Mouse (Mus musculus) hindbrain, embryonic 10.5 days (tissue): ENCODE data around the gene Srm. TPM values are rescaled to one million over a fixed set of nuclear protein-coding genes. Genes with fewer than 3 reads are reported as not detected.

Source experiments
- DNase-seq: peaks from one replicate; pipeline ENCODE4 v3.0.0-alpha.2; 2017; ENCODE audit warnings: low spot score
- H3K27ac ChIP-seq: fragments of 300-500 bp; sonication (generic); 2 replicates; pipeline ENCODE4 v1.5.1; 2016; ENCODE audit warnings: mild to moderate bottlenecking, moderate library complexity
- H3K27me3 ChIP-seq: fragments of 300-500 bp; sonication (generic); 2 replicates; pipeline ENCODE4 v1.6.1; 2016; ENCODE audit warnings: mild to moderate bottlenecking; ENCODE audit not compliant: poor library complexity, insufficient read depth, severe bottlenecking
- H3K36me3 ChIP-seq: fragments of 300-500 bp; sonication (generic); 2 replicates; pipeline ENCODE4 v1.6.1; 2016; ENCODE audit warnings: mild to moderate bottlenecking, moderate library complexity
- H3K4me1 ChIP-seq: fragments of 300-500 bp; sonication (generic); replicated peaks from 2 replicates; pipeline ENCODE4 v1.6.1; 2016; ENCODE audit warnings: mild to moderate bottlenecking
- H3K4me3 ChIP-seq: fragments of 300-500 bp; sonication (generic); 2 replicates; pipeline ENCODE4 v1.5.1; 2016; ENCODE audit warnings: mild to moderate bottlenecking, moderate library complexity
- H3K9me3 ChIP-seq: fragments of 300-500 bp; sonication (generic); 2 replicates; pipeline ENCODE4 v1.6.1; 2016; ENCODE audit warnings: mild to moderate bottlenecking, moderate library complexity
- WGBS: fragments of 180-500 bp; shearing (Covaris S2); methylation state at CpG from one replicate; pipeline ENCODE4 v1.1.7; 2016; 5-methylcytosine and 5-hydroxymethylcytosine counted together
- polyA plus RNA-seq: library from polyadenylated mRNA; unstranded; fragments of >200 nt; fragmentation: Nextera tagmentation; extraction: Ambion mirVana; gene quantifications from 2 replicates; pipeline ENCODE4 v1.2.1, GENCODE M21; 2016

The Srm gene
- polyA plus RNA-seq, 1 experiment from 2014 or later: 190 TPM

DNA sequence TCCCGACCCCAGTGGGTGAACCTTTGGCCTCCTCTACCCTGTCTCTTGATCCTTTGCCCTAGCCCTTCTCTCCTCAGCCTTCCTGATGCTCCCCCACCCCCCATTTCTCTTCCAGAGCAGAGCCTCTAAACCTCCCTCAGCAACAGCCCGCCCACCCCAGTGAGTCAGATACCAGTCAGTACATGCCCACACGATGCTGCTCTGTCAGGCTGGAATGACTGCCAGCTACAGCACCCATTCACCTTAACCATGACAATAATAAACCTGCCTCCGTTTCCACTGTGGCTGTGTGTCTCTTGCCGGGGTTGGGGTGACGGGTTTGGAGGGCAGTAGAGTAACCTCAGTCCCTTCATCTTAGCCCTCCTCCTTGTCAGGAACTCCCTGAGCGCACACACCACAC, 12.8 kb downstream of the Srm start:
- Histone ChIP-seq H3K9me3 (no peaks in the 10 kb centered on the region), H3K27ac (no peak overlapping the region), H3K4me3 (no peak overlapping the region), H3K36me3 (peaks cover 19% of the 10 kb centered on the region), H3K27me3 (no peaks in the 10 kb centered on the region), H3K4me1 (0 out of 2 replicates have a peak, but pooled peaks cover 5% of the 10 kb centered on the region)
- DNase-seq: no peak
- WGBS: 81% methylated on average over 7 of the region's 7 CpGs

DNA sequence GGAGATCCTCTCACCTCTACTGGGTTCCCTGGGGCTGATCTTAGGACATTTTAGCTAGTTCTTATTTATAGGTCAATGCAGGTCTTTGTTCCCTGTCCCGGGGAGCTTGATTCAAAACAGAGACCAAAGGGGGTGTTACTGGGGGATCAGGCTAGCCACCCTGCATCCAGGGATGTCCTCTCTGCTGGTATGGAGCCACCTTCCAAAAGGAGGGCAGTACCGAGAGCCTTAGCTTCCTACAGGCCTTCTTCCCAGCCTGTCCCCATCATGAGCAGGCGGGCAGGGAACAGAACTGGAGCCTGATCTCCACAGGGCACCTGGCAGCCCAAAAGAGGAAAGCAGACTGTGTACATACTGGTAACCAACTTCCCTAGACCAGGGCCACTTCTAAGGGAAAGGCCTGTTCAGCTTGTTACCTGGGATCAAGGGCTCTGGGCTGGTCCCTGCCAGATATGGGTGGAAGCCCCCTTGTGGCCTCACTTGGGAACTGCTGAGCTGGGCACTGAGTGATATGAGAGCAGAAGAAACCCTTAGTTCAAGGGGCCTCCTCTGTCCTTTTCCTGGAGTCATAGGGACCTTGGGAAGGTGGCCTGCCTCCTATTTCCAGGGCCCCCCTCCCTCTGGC, 13.3 kb downstream of the Srm start:
- Histone ChIP-seq H3K9me3 (no peaks in the 10 kb centered on the region), H3K36me3 (peaks cover 19% of the 10 kb centered on the region), H3K27ac (no peak overlapping the region), H3K4me3 (no peak overlapping the region), H3K4me1 (0 out of 2 replicates have a peak, but pooled peaks cover 5% of the 10 kb centered on the region), H3K27me3 (no peaks in the 10 kb centered on the region)
- DNase-seq: peak; percentile 70
- 95% methylated on average over 3 of the region's 3 CpGs for WGBS

DNA sequence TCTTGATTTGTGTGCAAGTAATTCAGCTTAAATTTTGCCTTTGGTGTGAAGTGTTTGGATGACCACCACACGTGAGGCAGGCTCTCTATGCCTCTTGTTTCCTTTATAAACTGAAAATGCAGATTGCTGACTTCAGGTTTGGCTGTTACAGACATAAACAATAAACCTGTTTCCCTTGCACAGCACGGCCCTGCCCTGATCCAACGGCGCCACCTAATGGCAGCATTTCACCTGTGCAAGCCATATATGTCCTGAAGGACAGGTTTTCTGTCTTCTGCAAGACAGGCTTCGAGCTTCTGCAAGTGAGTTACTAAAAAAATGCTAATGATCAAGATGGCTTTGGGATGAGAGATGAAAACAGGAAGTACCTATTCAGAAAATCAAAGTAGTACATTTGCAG, 16.5 kb downstream of the Srm start:
- no peaks in the 10 kb centered on the region for H3K27me3 ChIP-seq
- peak; percentile 48 for DNase-seq
- peaks cover 46% of the 10 kb centered on the region for H3K36me3 ChIP-seq
- no peak overlapping the region for H3K27ac ChIP-seq
- WGBS: 29% methylated on average over 5 of the region's 5 CpGs
- no peak overlapping the region for H3K4me3 ChIP-seq
- no peaks in the 10 kb centered on the region for H3K9me3 ChIP-seq
- H3K4me1 ChIP-seq: 0 out of 2 replicates have a peak, but pooled peaks cover 5% of the 10 kb centered on the region

DNA sequence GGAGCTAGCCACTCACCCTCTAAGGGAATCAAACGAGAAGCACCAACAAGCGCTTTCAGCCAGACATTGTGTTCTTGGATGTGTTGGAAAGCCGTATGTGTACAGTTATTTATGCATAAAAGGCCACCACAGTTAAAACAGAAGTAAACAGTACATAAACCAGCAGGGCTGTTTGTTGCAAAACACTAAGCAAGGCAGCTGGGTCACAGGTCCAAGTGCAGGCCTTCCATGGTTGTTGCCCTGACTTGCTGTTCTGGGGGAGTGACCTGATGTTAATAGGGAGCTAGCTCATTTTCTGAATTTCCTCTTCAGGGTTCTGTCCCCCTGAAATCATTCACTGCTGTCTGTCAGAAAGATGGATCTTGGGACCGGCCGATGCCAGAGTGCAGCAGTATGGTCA, 18.5 kb downstream of the Srm start:
- 88% methylated on average over 5 of the region's 5 CpGs for WGBS
- H3K36me3 ChIP-seq: peaks cover 66% of the 10 kb centered on the region
- no peak for DNase-seq
- no peak overlapping the region for H3K4me3 ChIP-seq
- no peak overlapping the region for H3K27ac ChIP-seq
- H3K9me3 ChIP-seq: no peaks in the 10 kb centered on the region
- H3K4me1 ChIP-seq: no peaks in the 10 kb centered on the region
- H3K27me3 ChIP-seq: no peaks in the 10 kb centered on the region

DNA sequence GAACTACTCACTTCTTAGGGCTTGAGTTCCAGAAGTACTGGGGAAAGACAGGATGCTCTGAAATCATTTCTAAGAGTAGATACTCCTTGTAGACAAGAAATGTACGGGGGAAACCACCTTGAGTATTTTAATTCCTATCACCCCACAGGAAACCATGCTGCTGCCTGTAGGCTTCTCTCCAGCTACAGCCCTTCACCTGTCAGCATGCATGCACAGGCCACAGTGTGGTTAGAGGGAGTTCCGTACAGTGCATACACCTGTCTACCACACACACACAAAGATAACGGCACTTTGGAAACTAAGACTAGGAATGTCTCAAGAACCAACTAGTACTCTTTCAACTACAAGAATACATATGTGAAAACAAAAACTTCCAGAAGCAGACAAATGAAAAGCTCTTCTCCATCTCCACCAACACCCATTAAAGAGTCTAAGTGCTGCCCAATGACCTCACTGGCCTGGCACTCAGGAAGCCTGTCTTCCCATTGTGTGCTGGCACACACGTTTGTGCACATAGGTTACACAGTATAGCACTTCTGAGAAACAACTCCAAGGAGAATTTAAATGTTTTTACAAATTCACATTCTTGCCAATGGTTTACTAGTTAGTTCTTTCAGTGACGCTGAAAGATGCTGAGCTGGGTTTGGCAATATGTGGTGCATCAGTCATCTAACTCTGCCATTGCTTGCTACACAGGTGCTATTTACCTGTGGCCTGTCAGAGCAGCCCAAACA, 19.5 kb downstream of the Srm start:
- Histone ChIP-seq H3K9me3 (no peaks in the 10 kb centered on the region), H3K4me3 (no peak overlapping the region), H3K4me1 (no peaks in the 10 kb centered on the region), H3K36me3 (peaks cover 76% of the 10 kb centered on the region), H3K27me3 (no peaks in the 10 kb centered on the region), H3K27ac (no peak overlapping the region)
- 78% methylated on average over 5 of the region's 5 CpGs for WGBS
- DNase-seq: no peak

DNA sequence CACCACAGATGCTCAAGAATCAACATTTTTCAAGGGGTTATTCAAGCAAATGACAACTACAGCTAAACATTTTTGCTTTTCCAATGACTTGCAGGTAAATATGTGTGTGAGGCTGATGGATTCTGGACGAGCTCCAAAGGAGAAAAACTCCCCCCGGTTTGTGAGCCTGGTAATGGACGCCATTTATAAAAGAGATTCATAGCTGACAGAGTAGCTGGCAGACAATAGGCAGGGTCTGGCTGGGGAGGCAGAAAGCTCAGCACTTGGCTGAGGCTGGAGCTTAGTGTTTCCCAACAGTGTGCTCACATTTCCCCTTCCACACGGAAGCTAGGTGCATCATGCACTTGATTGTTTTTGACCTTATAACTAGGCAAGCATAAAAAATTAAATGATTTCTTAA, 21.3 kb downstream of the Srm start:
- H3K9me3 ChIP-seq: no peaks in the 10 kb centered on the region
- DNase-seq: no peak
- 80% methylated on average over 4 of the region's 4 CpGs for WGBS
- no peak overlapping the region for H3K27ac ChIP-seq
- no peak overlapping the region for H3K4me3 ChIP-seq
- H3K36me3 ChIP-seq: peaks cover 87% of the 10 kb centered on the region
- no peaks in the 10 kb centered on the region for H3K27me3 ChIP-seq
- H3K4me1 ChIP-seq: no peaks in the 10 kb centered on the region

DNA sequence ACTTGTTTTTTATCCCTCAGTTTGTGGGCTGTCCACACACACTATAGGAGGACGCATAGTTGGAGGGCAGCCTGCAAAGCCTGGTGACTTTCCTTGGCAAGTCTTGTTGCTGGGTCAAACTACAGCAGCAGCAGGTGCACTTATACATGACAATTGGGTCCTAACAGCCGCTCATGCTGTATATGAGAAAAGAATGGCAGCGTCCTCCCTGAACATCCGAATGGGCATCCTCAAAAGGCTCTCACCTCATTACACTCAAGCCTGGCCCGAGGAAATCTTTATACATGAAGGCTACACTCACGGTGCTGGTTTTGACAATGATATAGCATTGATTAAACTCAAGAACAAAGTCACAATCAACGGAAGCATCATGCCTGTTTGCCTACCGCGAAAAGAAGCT, 22.4 kb downstream of the Srm start:
- no peaks in the 10 kb centered on the region for H3K27me3 ChIP-seq
- WGBS: 80% methylated on average over 9 of the region's 9 CpGs
- no peak for DNase-seq
- no peaks in the 10 kb centered on the region for H3K4me1 ChIP-seq
- no peak overlapping the region for H3K27ac ChIP-seq
- no peaks in the 10 kb centered on the region for H3K9me3 ChIP-seq
- H3K36me3 ChIP-seq: peaks cover 96% of the 10 kb centered on the region
- H3K4me3 ChIP-seq: no peak overlapping the region

DNA sequence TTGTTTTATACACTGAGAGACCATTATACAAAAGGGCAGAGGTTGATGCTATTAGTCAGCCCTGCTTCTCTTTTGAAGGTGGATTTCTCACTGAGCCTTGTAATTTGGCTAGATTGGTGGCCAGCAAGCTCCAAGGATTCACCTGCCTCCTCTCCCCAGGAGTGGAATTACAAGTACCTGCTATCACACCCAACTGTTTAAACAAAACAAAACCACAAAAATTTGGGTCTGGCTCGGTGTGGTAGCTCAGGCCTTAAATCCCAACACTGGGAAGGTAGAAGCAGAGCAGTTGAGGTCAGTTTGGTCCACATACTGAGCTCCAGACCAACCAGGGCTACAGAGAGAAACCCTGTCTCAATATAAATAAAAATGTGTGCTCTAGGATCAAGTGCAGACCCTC, 28.5 kb downstream of the Srm start:
- WGBS: 90% methylated on average over 1 of the region's 1 CpGs
- Histone ChIP-seq H3K4me1 (peaks cover 13% of the 10 kb centered on the region), H3K27me3 (no peaks in the 10 kb centered on the region), H3K9me3 (no peaks in the 10 kb centered on the region), H3K36me3 (peaks cover 100% of the 10 kb centered on the region), H3K4me3 (no peak overlapping the region), H3K27ac (no peak overlapping the region)
- DNase-seq: no peak

DNA sequence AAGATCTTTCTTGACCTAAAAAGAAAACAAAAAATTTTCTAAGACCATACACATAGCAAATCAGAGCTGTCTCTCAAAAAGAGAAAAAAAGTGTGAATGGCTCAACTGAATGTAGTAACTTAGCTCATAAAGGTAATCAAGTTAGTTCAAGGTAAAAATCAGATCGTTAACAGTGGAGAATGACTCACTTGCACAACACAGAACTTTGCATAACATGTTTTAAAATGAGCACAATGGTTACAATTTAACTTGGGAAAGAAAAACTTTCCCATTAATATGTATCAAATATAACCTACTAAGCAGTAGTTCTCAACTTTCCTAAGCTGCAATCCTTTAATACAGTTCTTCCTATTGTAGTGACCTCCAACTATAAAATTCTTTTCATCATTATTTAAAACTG, 29.4 kb downstream of the Srm start:
- H3K4me3 ChIP-seq: no peak overlapping the region
- no peak overlapping the region for H3K27ac ChIP-seq
- H3K36me3 ChIP-seq: peaks cover 96% of the 10 kb centered on the region
- no peaks in the 10 kb centered on the region for H3K27me3 ChIP-seq
- H3K9me3 ChIP-seq: no peaks in the 10 kb centered on the region
- no peak for DNase-seq
- 97% methylated on average over 1 of the region's 1 CpGs for WGBS
- H3K4me1 ChIP-seq: peaks cover 18% of the 10 kb centered on the region

DNA sequence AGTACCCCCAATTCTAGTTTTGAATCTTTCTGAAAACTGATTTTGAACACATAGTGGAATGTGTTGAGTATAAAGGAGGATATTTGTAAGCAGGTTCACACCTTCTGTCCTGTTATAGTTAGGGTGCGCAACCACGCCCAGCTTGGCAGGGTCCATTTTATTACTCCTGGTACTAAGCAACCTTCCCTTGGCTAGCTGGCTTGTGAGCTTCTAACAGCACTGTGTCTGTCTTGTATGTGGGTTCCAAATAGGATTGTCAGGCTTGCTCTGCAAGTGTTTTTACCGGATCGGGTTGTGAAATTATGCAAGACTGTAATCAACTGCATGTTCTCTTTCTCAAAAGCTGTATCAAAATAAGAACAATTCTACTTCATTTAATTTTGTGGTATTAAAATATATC, 31.2 kb downstream of the Srm start:
- H3K9me3 ChIP-seq: no peaks in the 10 kb centered on the region
- no peak overlapping the region for H3K27ac ChIP-seq
- no peak overlapping the region for H3K4me3 ChIP-seq
- H3K27me3 ChIP-seq: no peaks in the 10 kb centered on the region
- peaks cover 78% of the 10 kb centered on the region for H3K36me3 ChIP-seq
- 93% methylated on average over 4 of the region's 4 CpGs for WGBS
- peaks cover 28% of the 10 kb centered on the region for H3K4me1 ChIP-seq
- no peak for DNase-seq

DNA sequence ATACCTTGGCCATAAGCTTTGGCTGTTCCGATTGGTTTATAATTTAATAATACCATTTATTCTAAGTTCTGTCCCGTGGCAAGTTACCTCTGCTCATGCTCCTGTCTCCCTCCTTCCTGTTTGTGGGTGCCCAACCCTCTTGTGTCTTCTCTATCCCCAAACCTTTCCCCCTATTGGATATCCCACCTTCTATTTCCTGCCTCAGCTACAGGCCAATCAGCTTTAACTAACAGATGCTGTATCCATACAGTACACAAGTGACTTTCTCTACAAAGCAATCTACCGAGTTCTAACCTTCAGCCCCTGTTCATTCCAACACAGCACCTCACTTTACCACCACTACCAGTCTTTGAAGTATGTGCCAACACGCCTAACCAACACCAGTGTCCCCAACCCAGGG, 32.3 kb downstream of the Srm start:
- H3K27me3 ChIP-seq: no peaks in the 10 kb centered on the region
- H3K36me3 ChIP-seq: peaks cover 67% of the 10 kb centered on the region
- peak overlapping the region; percentile 24 for H3K4me3 ChIP-seq
- H3K9me3 ChIP-seq: no peaks in the 10 kb centered on the region
- 90% methylated on average over 4 of the region's 4 CpGs for WGBS
- no peak overlapping the region for H3K27ac ChIP-seq
- H3K4me1 ChIP-seq: peaks cover 28% of the 10 kb centered on the region
- DNase-seq: no peak

DNA sequence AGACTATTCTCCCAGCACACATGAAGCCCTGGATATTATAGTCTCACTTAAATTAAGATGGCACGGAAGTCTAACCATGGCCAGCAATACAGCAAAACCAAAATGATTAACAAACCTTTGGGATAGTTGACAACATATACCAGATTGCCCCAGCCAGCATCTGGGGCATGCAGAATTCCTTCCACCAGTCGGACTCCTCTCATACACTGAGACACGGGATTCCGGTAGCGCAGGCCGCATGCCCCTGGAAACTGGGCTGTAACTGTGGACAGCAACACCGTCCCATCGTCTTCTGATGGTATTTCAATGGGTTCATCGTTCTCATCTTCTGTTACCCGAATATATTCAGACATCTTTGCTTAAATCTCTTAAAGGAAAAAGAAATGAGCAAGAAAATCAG, 33.7 kb downstream of the Srm start:
- Histone ChIP-seq H3K27ac (no peak overlapping the region), H3K4me3 (peak overlapping the region; percentile 100), H3K36me3 (peaks cover 53% of the 10 kb centered on the region), H3K9me3 (no peaks in the 10 kb centered on the region), H3K27me3 (no peaks in the 10 kb centered on the region), H3K4me1 (peaks cover 28% of the 10 kb centered on the region)
- WGBS: 87% methylated on average over 10 of the region's 10 CpGs
- DNase-seq: no peak

DNA sequence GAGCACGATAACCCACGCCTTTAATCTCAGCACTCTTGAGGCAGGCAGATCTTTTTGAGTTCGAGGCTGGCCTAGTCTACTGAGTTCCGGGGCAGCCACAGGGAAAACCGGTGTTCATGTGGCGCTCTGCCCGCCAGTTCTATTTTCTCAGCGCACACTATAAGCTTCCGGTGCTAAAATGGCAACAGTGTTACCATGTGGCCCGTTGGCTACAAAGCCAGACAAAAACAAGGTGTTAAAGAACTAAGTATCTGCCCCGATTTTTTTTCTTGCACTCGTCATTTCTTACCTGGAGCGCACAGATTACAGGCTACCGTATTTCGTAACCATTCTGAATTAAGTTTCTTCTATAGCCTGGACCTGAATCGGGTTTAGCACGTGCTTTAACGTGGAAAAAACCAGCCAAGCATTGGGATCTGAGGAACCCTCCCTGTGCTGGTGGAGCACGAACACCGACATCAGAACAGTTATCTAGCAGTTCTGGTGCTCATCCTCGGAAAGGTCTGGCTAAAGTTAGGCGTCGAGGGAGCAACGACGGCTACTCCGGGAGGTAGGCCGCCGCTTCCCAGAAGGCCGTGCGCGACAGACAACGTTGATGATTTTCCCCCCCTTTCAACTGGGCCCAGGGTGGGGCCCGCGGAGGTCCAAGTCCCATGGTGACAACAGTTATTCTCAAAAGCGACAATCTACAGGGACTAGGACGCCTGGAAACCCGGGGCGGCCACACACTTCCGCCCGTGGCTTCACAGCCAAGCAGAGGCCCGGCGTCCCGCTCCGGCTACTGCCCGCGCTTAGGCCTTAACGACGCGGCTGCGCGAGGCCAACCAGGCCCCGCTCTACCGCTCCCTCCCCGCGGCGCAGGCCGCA, 34.7 kb downstream of the Srm start:
- H3K36me3 ChIP-seq: peaks cover 43% of the 10 kb centered on the region
- H3K27me3 ChIP-seq: no peaks in the 10 kb centered on the region
- peak; percentile 39 for DNase-seq
- peak overlapping the region; percentile 100 for H3K4me3 ChIP-seq
- no peaks in the 10 kb centered on the region for H3K9me3 ChIP-seq
- WGBS: 1% methylated on average over 57 of the region's 57 CpGs
- peaks cover 28% of the 10 kb centered on the region for H3K4me1 ChIP-seq
- H3K27ac ChIP-seq: peak overlapping the region; percentile 100
